Mouse (Mus musculus): ENCODE measurements around the gene Ier3.

Ier3 gene

DNA sequence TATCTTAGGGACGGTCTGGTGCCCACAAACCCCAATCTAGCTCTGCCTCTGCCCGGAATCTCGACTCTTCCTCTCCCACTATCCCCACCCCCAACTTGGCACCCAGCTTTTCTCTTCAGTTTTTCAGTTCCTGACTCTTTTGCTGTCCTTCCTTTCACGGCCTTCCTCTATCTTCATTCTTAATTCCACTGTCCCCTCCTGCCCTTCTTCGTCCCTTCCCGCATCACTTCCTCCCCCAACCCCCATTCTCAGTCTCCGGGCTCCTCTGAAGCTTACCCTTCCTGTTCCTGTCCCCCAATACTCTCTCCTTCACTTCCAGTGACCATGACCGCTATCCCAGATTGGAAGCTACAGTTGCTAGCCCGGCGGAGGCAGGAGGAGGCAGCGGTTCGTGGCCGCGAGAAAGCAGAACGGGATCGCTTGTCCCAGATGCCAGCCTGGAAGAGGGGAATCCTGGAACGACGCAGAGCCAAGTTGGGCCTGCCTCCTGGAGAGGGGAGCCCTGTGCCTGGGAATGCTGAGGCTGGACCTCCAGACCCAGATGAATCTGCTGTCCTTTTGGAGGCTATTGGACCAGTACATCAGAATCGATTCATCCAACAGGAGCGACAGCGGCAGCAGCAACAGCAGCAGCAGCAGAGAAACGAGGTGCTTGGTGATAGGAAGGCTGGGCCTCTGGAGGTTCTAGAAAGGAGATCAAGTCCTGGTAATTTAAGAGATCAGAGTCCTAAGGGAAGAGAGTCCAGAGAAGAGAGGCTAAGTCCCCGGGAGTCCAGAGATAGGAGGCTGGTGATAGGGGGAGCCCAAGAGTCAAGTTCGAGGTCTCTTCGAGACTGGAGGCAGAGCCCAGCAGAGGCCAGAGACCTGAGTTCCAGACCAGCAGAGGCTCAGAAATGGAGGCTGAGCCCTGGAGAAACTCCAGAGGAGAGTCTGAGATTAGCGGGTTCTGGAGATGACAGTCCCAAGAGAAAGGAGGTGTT lies 45.7 kb downstream of the Ier3 start:
- no peak for ATAC-seq (ENCODE audit: low TSS enrichment)

DNA sequence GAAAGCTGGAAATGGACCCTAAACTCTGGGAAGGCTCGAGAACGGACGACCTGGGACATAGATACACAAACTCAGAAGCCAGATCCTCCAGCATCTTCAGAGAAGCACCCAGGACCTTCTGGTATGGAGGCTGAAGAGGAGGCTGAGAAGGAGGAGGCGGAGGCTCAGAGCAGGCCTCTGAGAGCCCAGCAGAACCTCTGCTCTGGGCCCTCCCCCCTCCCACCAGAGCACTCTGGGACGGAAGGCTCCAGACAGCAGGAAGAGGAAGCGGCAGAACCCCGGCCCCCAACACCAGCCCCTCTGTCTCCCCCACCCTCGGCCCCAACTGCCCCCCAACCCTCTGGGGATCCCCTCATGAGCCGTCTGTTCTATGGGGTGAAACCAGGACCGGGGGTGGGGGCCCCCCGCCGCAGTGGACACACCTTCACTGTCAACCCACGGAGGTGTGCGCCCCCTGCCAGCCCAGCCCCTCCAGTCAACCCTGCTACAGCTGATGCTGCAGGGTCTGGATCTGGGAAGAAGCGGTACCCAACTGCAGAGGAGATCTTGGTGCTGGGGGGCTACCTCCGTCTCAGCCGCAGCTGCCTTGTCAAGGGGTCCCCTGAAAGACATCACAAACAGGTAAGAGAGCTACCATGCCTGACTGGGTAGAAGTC lies 46.8 kb downstream of the Ier3 start:
- ATAC-seq (ENCODE audit: low TSS enrichment): no peak

DNA sequence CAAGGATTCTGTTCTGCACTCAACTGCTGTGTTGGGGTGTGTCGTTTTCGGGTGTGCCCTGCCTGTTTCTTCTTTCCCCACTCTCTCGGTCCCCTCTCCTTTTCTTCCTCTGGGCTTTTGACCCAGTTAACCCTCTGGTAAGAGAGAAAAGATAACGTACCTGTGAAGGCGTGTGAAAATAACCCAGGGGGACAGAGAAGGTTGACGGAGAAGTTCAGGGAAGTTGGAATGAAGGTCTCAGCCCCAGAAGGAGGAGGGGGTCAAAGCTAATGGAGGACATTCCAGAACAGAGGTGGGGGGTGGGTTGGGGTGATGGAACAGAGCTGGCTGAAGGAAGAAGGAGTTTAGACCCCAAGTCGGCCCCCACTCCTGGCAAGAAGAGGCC lies 47.5 kb downstream of the Ier3 start:
- no peak for ATAC-seq (ENCODE audit: low TSS enrichment)

DNA sequence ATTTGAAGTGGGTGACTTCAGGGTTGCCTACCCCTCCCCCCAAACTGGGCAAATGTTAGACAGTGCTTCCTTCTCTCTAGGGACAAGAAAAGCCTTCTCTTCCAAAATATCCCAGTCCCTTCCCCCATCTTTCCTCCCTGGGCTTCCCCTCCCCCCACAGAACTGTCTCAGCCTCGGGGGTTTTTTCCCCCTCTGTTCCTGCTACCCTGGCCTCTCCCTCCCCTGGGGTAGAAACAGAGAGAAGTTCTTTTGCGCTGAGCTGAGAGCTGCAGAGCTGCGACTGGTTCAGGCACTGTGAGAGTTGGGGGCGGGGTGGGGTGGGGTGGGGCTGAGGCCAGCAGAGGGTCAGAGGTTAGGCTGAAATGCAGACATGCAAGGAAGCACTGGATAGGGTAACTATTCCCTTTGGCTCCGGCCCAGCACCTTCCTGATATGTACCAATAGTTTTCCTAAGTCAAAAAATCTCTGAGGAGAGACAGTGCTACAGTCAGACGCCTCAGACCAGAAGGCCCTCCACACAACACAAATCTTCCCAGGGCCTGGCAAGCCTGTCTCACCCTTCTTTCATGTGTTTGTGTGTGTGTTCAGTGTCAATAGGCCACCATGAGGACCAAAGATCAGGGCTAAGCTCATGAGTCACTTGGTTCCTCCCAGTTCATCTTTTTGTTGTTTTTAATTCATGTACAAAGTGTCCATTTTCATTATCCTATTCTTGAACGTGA lies 48.0 kb downstream of the Ier3 start:
- no peak for ATAC-seq (ENCODE audit: low TSS enrichment)

DNA sequence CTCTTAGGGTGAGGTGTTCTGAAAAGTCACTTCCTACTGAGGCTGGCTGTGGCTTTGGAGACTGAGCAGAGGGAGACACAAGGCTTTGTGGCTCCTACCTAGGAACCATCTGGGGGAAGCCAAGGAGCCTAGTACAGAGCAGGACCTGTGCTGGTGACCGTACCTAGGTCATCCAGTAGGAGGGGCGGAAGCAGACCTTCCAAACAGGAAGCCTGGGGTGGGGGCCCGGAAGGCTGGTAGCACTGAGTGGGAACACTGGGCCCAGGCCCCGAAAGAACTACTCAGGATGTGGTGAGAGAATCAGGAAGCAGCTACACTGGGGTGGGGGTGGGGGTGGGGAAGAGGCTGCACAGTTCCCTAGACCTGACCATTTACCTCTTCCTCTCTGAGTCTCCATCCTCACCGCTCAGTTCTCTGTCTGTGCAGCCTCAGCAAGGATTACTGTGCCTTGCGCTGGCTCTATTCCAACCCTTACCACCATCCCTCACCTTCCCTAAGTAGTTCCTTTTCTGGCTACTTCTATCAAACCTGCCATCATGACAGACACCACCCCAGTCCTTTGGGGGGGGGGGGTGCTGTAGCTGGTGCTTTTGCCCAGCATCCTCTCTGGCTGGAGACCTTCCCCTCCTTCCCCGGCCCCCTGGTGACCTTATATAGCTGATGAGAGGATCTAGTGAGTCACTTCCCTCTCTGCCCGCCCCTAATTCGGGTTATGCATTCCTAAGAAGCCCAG lies 48.8 kb downstream of the Ier3 start:
- ATAC-seq (ENCODE audit: low TSS enrichment): no peak

DNA sequence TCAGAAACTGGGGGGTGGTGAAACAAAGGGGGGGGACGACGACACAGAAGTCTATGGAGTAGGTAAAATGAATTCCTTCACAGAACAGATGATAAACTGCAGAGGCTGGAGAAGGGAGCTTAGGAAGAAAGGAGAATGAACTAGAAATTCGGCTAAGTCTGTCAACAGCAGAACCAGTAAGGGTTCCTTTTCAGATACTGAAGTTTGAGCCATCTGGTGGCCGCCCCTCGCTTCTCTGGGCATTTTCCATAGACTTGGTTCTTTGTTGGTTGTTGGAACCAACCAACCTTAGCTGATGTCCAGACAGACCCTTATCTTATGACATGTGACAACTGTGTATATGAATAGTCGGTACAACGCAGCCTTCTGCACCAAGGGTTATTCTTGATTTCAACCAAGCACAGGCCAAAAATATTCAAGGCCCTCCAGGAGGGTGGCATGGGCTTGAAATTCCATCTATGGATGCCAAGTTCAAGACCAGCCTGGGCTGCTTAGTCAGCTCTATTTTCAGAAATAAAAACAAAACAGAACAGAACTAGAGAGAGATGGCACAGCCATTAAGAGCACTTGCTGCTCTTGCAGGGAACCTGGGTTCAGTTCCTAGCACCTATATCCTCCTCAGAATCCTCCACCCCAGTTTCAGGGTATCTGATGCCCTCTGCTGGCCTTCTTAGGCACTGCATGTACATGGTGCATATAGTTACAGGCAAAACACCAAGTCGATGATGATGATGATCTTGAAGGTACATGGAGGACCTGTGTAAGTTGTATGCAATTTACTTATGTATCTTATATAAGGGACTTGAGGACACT lies 49.6 kb downstream of the Ier3 start:
- ATAC-seq (ENCODE audit: low TSS enrichment): no peak
